Mouse (Mus musculus) retina, adult 2 months (tissue): Measurements from ENCODE around the gene Sult2a2.
"Not testable (repeated sequence)": the region's sequence is repeated elsewhere in the genome, so short reads cannot be mapped to it uniquely, and the experiment has no call there.

Source experiments
- DNase-seq: peaks from one replicate; pipeline ENCODE4 v3.0.0-alpha.2; 2012; ENCODE audit warnings: low read depth, low spot score

Gene Sult2a2

GRCm38 (mm10) chr7:13733205-13733604 lies at the start of gene Sult2a2:
Sult2a2 (plus strand) TSS chr7:13733505.
- DNase-seq, result not testable (repeated sequence)

DNA sequence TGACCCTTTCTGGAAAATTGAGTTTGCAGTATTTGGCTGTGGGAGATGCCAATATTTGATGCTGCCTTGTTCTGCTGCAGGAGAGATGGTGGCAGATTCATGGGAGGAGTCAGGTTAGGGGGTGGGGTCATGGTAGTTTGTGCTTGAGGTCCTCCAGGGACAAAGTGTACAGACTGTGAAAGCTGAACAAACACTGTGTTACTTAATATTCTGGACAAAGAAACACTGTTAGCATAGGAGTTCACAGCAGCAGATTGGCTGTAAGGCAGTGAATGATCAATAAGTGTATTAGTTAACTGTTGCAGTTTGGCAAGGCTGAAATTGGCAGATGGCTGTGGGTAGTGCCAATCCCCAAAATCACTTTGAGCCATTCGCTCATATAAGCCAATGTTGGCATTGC lies 80.6 kb downstream of the Sult2a2 start:
- DNase-seq, result no peak
